Mouse (Mus musculus): Measurements from ENCODE around the gene Pou4f1.
"Not testable (repeated sequence)": the region's sequence is repeated elsewhere in the genome, so short reads cannot be mapped to it uniquely, and the experiment has no call there.

GRCm38 (mm10) chr14:104502761-104503160 is 35.0 kb upstream of the Pou4f1 start:
- not testable (repeated sequence) for TF ChIP-seq CTCF (IDR thresholded peaks at IDR 0.05; ENCODE audit: control insufficient read depth, insufficient read depth, insufficient replicate concordance, low read depth, low read length)
- peak; percentile 39; the same call in 1 of the 2 replicates for TF ChIP-seq POLR2A (IDR thresholded peaks at IDR 0.05; ENCODE audit: control insufficient read depth, low read depth, low read length)
